Mouse (Mus musculus): ENCODE data around the gene Plekhg1. TPM values are rescaled to one million over a fixed set of nuclear protein-coding genes. Genes with fewer than 3 reads are reported as not detected.

The Plekhg1 gene
- polyA plus RNA-seq, 1 experiment from 2014 or later, result 7.6 TPM

DNA sequence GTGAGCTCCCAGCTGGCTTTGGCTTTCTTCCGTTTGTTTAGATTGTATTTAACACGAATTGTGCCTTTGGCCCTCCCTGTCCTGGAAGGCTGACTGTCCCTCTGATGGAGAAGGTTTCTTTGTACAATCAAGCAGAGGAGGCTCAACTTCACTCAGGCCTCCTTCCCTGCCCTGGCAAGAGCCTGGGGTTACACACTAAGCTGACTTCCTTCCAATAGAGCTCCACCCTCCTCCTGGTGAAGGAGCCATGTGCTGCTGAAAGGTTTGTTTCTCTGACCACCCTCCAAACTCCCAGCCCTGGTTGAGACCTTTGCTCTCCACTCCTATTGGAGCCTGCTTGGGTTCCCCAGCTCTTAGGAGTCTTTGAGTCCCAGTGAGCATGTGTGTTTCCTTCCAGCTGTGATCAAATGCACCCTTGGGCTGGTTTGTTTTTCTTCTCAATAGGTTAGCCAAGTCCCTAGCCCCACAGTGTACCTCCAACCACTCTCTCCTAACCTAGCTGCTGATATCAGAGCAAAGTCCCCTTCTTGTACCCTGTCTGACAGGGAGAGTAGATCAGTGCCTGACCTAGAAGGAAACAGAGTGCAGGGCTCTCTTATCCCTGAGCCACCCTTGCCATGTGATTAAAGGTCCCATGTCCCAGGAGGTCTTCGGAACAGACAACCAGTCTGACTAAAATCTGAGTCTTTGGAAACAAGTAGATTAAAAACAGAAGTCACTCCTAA is 6.8 kb downstream of the Plekhg1 start:
- Histone ChIP-seq H3K27ac (replicated peaks) (no peak overlapping the region), H3K36me3 (no peaks in the 10 kb centered on the region), H3K9me3 (no peaks in the 10 kb centered on the region), H3K27me3 (no peaks in the 10 kb centered on the region), H3K4me3 (no peak overlapping the region), H3K9ac (no peak overlapping the region), H3K4me1 (replicated peaks) (no peaks in the 10 kb centered on the region), H3K4me2 (no peak overlapping the region)
- 69% methylated on average over 3 of the region's 3 CpGs for WGBS
- no peak for ATAC-seq (ENCODE audit: low read depth)

DNA sequence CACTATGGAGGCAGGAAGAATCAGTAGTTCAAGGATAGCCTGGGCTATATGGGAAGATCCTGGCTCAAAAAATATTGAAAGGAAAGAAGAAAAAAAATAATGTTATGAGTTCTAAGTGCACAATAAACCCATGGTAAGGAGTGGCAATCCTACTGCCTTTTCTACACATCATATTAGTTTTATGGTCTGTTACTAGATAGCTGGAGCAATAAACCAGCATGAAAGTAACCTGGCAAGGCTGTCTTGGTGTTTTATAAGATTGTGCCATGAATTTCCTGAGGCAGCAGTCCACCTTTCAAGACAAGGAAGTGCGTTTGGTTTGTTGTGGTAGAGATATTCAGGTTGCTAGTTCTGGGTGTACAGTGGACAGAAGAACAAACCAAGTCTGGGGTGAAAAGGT is 9.4 kb downstream of the Plekhg1 start:
- H3K9ac ChIP-seq, result no peak overlapping the region
- ATAC-seq (ENCODE audit: low read depth), result no peak
- H3K36me3 ChIP-seq, result no peaks in the 10 kb centered on the region
- H3K27me3 ChIP-seq, result no peaks in the 10 kb centered on the region
- no peak overlapping the region for H3K27ac ChIP-seq (replicated peaks)
- WGBS, result 86% methylated on average over 1 of the region's 1 CpGs
- no peaks in the 10 kb centered on the region for H3K9me3 ChIP-seq
- H3K4me3 ChIP-seq, result no peak overlapping the region
- H3K4me2 ChIP-seq, result no peak overlapping the region
- no peaks in the 10 kb centered on the region for H3K4me1 ChIP-seq (replicated peaks)

DNA sequence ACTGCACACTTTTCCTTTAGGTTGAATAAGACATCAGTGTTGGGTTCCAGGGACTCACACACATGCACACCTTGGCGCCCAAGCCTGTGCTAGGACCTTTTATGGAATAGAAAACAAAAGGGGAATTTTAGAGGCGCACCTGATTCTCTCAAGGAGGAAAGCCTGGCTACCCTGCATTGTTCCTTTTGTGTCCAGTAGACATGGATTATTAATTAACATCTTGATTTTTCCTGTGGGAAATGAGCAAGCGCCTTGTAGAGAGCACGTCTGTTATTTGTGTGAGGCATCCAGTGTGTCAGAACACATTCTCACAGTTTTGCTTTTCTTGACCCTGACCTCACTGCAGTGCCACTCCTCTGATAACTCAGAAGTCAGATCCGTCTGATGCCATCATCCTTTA is 21.8 kb downstream of the Plekhg1 start:
- ATAC-seq (ENCODE audit: low read depth), result no peak
- H3K4me3 ChIP-seq, result no peak overlapping the region
- H3K36me3 ChIP-seq, result no peaks in the 10 kb centered on the region
- H3K27ac ChIP-seq (replicated peaks), result no peak overlapping the region
- 62% methylated on average over 5 of the region's 5 CpGs for WGBS
- H3K4me2 ChIP-seq, result no peak overlapping the region
- no peaks in the 10 kb centered on the region for H3K4me1 ChIP-seq (replicated peaks)
- H3K27me3 ChIP-seq, result no peaks in the 10 kb centered on the region
- H3K9ac ChIP-seq, result no peak overlapping the region
- H3K9me3 ChIP-seq, result no peaks in the 10 kb centered on the region

DNA sequence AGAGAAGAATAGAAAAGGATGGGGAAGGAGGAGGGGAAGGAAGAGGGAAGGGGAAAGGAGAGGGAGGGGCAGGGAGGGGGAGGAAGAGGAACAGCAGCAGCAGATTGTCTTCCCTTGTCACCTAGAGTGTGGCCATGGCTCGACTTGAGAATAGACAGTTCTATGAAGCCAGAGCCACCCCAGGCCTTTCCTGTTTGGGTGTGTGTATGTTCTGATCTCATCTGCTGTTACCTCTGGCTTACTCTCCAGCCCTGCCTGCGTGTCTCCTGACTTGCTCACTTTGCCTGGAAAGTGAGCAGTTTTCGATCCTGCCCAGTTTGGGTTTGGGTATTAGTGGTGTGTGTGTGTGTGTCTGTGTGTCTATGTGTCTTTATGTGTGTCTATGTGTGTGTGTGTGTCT is 23.0 kb downstream of the Plekhg1 start:
- Histone ChIP-seq H3K9me3 (no peaks in the 10 kb centered on the region), H3K4me1 (replicated peaks) (no peaks in the 10 kb centered on the region), H3K27ac (replicated peaks) (no peak overlapping the region), H3K9ac (no peak overlapping the region), H3K27me3 (no peaks in the 10 kb centered on the region), H3K4me3 (no peak overlapping the region), H3K36me3 (no peaks in the 10 kb centered on the region), H3K4me2 (no peak overlapping the region)
- ATAC-seq (ENCODE audit: low read depth), result no peak
- WGBS, result 71% methylated on average over 3 of the region's 3 CpGs

DNA sequence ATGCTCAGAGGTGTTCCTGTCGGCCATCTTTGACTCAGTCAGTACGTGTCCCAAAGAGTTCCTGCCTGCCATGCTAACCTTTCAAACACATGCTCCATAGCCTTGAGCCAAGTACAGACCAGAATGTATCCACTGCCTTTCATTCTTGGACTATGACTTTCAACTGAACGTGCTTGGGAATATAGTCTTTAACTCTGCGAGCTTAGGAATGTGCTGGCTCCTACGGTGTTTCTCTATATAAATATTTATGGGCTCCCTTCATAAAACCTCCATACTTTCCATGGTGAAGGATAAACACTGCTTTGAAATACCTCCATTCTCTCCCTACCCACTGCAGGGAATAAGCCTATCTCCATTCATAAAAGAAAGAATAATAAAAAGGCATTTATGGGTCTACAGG is 29.0 kb downstream of the Plekhg1 start:
- Histone ChIP-seq H3K27ac (replicated peaks) (no peak overlapping the region), H3K9me3 (no peaks in the 10 kb centered on the region), H3K4me2 (no peak overlapping the region), H3K4me3 (no peak overlapping the region), H3K27me3 (no peaks in the 10 kb centered on the region), H3K9ac (no peak overlapping the region), H3K36me3 (no peaks in the 10 kb centered on the region), H3K4me1 (replicated peaks) (no peaks in the 10 kb centered on the region)
- WGBS, result 80% methylated on average over 5 of the region's 5 CpGs
- no peak for ATAC-seq (ENCODE audit: low read depth)

DNA sequence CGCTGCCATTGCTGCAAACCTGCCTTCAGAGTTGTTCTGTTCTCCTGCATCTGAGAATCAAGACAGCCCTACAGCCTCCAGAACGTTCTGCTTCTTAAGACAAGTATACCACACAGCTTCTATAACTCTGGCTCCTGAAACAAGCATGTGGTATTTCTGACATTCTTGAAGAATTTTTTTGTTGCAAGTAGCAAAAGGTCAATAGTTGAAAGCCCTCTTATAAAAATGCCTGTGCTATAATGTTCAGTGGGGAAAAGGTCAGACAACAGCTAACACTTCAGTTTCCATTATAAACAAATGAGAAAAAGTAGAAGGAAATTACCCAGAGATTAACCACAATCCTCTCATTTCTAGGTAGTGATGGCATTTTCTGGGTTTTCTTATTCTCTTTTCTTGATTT is 34.2 kb downstream of the Plekhg1 start:
- 85% methylated on average over 2 of the region's 2 CpGs for WGBS
- H3K27ac ChIP-seq (replicated peaks), result no peak overlapping the region
- H3K9me3 ChIP-seq, result no peaks in the 10 kb centered on the region
- no peaks in the 10 kb centered on the region for H3K27me3 ChIP-seq
- H3K4me1 ChIP-seq (replicated peaks), result no peaks in the 10 kb centered on the region
- no peak overlapping the region for H3K4me2 ChIP-seq
- H3K9ac ChIP-seq, result no peak overlapping the region
- H3K36me3 ChIP-seq, result no peaks in the 10 kb centered on the region
- no peak overlapping the region for H3K4me3 ChIP-seq
- no peak for ATAC-seq (ENCODE audit: low read depth)

DNA sequence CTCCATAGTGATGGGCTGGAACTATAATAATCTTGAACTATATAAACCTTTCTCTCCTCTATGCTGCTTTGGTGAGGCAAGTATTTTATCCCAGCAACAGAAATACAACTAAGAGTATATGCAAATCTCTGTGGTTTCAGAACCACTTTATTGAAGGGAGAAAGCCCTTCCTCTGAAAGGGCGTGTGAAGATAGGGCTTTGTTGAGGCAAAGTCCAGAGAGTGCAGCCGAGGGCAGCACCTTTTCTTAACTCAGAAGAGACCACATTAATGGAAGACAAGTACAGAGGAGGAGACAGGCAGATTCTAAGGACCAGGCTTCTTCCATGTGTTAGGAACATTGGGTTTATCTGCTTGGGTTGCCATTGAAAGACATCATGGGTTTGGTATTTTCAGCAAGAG is 36.6 kb downstream of the Plekhg1 start:
- 72% methylated on average over 2 of the region's 2 CpGs for WGBS
- Histone ChIP-seq H3K9me3 (no peaks in the 10 kb centered on the region), H3K4me1 (replicated peaks) (no peaks in the 10 kb centered on the region), H3K9ac (no peak overlapping the region), H3K27me3 (no peaks in the 10 kb centered on the region), H3K27ac (replicated peaks) (no peak overlapping the region), H3K36me3 (no peaks in the 10 kb centered on the region), H3K4me2 (no peak overlapping the region), H3K4me3 (no peak overlapping the region)
- ATAC-seq (ENCODE audit: low read depth), result no peak

DNA sequence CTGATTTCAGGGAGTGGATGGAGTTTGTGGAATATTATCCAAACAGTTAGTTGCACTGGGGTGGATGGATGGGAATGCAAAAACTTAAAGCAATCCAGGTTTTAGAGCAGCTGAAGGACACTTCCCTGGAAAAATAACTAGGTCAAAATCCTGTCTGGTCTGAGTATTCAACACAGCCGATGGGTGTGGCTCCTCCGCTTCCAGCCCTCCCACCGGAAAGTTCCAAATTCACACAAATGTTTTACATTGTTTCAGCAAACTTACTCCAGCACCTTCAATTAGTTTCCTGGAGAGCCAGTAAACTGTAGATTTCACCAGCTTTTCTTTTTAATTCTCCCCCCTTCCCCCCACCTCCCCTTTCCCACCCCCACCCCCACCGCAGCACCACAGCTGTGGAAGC is 45.2 kb downstream of the Plekhg1 start:
- no peak overlapping the region for H3K9ac ChIP-seq
- no peaks in the 10 kb centered on the region for H3K9me3 ChIP-seq
- ATAC-seq (ENCODE audit: low read depth), result no peak
- no peak overlapping the region for H3K4me3 ChIP-seq
- 95% methylated on average over 4 of the region's 4 CpGs for WGBS
- no peaks in the 10 kb centered on the region for H3K36me3 ChIP-seq
- H3K27me3 ChIP-seq, result no peaks in the 10 kb centered on the region
- no peak overlapping the region for H3K4me2 ChIP-seq
- no peak overlapping the region for H3K27ac ChIP-seq (replicated peaks)
- no peaks in the 10 kb centered on the region for H3K4me1 ChIP-seq (replicated peaks)

DNA sequence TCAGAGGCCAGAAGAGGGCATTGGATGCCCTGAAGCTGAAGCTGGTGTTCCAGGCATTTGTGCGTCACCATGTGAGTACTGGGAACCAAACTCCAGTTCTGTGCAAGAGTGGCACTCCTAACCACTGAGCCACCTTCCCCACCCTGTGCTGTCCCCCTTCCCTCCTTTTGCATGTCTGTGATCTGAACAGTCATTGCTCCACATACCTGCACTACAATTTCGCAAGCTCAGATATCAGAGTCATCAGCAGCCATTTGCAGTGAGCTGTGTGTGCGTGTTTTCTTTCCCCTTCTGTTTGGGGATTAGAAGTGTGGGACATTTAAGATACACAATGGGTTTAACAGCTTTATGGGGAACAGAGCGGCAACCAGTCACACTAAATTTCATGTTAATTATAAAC is 46.4 kb downstream of the Plekhg1 start:
- no peaks in the 10 kb centered on the region for H3K27me3 ChIP-seq
- H3K4me3 ChIP-seq, result no peak overlapping the region
- H3K9ac ChIP-seq, result no peak overlapping the region
- H3K9me3 ChIP-seq, result no peaks in the 10 kb centered on the region
- no peak overlapping the region for H3K27ac ChIP-seq (replicated peaks)
- no peaks in the 10 kb centered on the region for H3K36me3 ChIP-seq
- ATAC-seq (ENCODE audit: low read depth), result no peak
- WGBS, result 87% methylated on average over 4 of the region's 4 CpGs
- no peaks in the 10 kb centered on the region for H3K4me1 ChIP-seq (replicated peaks)
- H3K4me2 ChIP-seq, result no peak overlapping the region

DNA sequence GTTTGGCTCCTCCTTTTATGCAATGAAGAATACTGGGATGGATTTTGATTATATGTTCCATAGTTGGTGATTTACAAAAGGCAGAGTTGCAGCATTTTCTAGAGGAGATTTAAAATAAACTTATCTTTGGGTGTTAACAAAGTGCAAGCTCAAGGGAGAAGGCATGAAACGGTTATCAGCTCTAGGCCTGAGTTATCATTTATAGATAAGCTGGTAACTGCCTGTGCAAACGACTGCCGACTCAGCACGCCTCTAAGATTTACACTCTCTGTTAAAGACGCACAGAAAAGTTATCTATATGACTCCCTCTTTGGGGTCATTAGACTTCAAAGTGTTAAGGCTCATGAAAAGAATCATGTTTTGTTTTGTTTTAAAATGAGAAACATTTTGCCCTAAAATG is 46.8 kb downstream of the Plekhg1 start:
- Histone ChIP-seq H3K4me2 (no peak overlapping the region), H3K36me3 (no peaks in the 10 kb centered on the region), H3K9me3 (no peaks in the 10 kb centered on the region), H3K4me3 (no peak overlapping the region), H3K9ac (no peak overlapping the region), H3K27ac (replicated peaks) (no peak overlapping the region), H3K27me3 (no peaks in the 10 kb centered on the region), H3K4me1 (replicated peaks) (no peaks in the 10 kb centered on the region)
- ATAC-seq (ENCODE audit: low read depth), result no peak
- 70% methylated on average over 5 of the region's 5 CpGs for WGBS

DNA sequence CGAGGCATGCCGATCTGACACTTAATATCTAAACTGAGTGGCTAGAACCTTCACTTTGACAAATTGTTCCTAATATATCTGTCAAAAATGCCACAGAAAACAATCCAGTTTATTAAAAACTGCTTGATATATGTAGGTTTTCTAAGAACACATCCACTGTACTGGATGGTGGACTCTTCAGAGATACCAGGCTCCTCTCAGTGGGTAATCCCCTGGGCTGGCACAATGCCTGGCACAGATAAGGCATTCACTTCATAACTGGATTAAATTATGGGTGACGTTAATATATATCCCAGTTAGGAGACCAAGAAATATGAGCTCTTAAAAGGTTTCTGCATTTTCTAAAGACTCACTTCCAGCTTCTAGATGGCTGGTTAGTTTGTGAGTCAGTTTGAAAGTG is 53.7 kb downstream of the Plekhg1 start:
- H3K4me1 ChIP-seq (replicated peaks), result no peaks in the 10 kb centered on the region
- no peak overlapping the region for H3K27ac ChIP-seq (replicated peaks)
- no peak overlapping the region for H3K4me3 ChIP-seq
- H3K36me3 ChIP-seq, result no peaks in the 10 kb centered on the region
- no peak overlapping the region for H3K9ac ChIP-seq
- H3K27me3 ChIP-seq, result no peaks in the 10 kb centered on the region
- no peak overlapping the region for H3K4me2 ChIP-seq
- WGBS, result 77% methylated on average over 3 of the region's 3 CpGs
- H3K9me3 ChIP-seq, result no peaks in the 10 kb centered on the region
- 0 out of 2 replicates have a peak, but pooled peaks have one; percentile 36 for ATAC-seq (ENCODE audit: low read depth)

DNA sequence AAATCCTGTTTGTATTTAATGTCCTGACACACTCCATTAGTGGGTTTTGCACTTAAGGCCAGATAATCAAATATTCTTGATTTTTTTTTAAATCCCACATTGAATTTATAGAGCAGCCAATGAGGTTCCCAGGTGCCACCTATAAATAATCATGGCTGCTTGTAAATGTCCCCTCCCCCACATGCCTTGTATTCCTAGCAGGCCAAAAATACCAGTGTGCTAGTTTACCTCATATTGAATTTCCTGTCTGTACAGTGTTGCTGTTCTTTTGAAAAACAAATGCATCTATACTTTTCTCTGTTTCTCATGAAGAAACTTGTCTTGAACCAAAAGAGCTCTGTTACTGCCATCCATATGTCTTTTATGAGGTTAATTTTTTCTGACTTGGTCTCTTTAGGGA is 59.3 kb downstream of the Plekhg1 start:
- Histone ChIP-seq H3K27me3 (no peaks in the 10 kb centered on the region), H3K9ac (no peak overlapping the region)

DNA sequence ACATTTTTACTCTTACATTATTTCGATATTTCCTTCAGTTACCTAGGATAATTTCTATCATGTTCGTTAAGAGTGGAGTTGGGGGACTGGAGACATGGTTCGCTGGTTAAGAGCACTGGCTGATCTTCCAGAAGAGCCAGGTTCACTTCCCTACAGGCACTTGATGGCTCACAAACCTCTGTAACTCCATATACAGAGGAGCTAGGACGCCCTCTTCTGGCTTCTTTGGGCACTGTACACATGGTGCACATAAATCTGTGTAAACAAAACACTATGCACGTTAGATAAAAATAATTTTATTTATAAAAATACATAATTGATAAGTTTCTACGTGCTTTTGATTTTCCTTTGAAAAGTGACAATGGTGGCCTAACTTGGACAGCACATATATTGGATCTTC is 61.1 kb downstream of the Plekhg1 start:
- Histone ChIP-seq H3K9me3 (no peaks in the 10 kb centered on the region), H3K4me2 (no peak overlapping the region), H3K36me3 (no peaks in the 10 kb centered on the region), H3K27ac (replicated peaks) (no peak overlapping the region), H3K4me3 (no peak overlapping the region), H3K9ac (no peak overlapping the region), H3K27me3 (no peaks in the 10 kb centered on the region), H3K4me1 (replicated peaks) (no peaks in the 10 kb centered on the region)
- no peak for ATAC-seq (ENCODE audit: low read depth)
- 75% methylated on average over 6 of the region's 6 CpGs for WGBS

More for the DNA sequence above, 59.3 kb downstream of the Plekhg1 start:
- no peak overlapping the region for H3K4me2 ChIP-seq
- H3K27ac ChIP-seq (replicated peaks), result no peak overlapping the region
- no peaks in the 10 kb centered on the region for H3K36me3 ChIP-seq
- H3K4me3 ChIP-seq, result no peak overlapping the region
- no peaks in the 10 kb centered on the region for H3K9me3 ChIP-seq
- no peaks in the 10 kb centered on the region for H3K4me1 ChIP-seq (replicated peaks)
- ATAC-seq (ENCODE audit: low read depth), result no peak

All from neural tube, embryonic 13.5 days (tissue).